Mouse (Mus musculus) neutrophil, adult 5-6 weeks (primary cell): Measurements from ENCODE around the gene Kcnip4. TPM values are rescaled to one million over a fixed set of nuclear protein-coding genes. Genes with fewer than 3 reads are reported as not detected.

ENCODE experiments used
- ATAC-seq: fragments of 151-379, 151-347 bp; 2 replicates; pipeline ENCODE4 v1.8.0; 2017; ENCODE audit warnings: mild to moderate bottlenecking, moderate TSS enrichment; ENCODE audit not compliant: insufficient number of reproducible peaks, poor library complexity, low FRiP score, severe bottlenecking; ENCODE audit errors: extremely low read depth
- total RNA-seq: library from RNA; stranded (forward); fragments of 200-1000 nt; gene quantifications from 2 replicates; pipeline ENCODE4 v1.2.3, GENCODE M21; 2017

The Kcnip4 gene
- total RNA-seq, 1 experiment from 2014 or later, result not detected

- ATAC-seq, result no peak
Observed at GRCm38 (mm10) chr5:49047960-49048359, 476.7 kb downstream of the Kcnip4 start.

DNA sequence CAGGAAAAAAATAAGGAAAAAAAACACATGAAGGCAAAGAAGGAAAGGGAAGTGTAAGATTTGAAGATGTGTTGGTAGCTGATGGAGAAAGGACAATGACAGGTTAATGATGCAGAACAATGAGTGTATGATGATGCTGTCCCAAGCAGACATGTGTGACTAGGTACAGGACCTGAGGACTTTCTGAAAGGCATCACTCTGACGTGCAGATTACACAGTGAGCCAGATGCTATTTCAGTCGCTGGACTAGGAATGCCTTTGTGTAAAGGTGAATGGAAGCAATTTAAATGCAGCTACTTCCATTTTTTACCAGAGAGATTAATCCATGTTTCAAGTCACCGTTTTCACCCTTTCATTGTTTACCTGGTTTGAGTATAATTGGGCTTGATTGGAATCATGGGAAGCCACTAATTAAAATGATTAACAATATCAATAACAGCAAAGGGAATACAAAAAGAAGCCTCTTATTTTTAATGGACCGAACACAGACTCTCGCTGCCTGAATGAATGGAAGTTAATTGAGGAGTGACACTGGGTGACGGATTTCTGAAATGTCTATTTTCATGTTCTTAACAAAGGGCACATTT lies 483.4 kb downstream of the Kcnip4 start:
- ATAC-seq, result no peak

- no peak for ATAC-seq
Observed at GRCm38 (mm10) chr5:48997359-48997758, 527.3 kb downstream of the Kcnip4 start.

DNA sequence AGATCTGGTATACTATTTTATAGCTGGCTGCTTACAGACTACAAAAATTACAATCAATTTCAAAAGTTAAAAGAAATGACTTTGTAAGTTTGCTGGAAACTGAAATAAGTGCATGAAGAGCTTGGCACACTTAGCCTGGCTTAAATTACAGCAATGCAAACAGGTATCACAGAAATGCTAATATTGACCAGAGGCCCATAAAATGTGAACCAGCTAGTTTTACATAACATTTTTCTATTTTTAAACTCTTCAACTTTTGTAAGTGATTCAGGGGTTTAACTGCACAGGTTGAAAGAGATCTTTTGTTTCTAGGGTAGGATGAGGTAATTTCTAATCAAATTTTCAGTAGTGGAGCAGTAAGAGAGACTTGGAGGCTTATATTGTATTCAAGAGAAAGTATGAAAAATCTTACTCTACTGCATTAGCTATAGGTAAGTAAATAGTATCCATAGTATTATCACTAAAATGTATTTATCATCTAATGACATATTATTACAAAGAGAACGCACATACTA lies 535.5 kb downstream of the Kcnip4 start:
- no peak for ATAC-seq

GRCm38 (mm10) chr5:48942378-48943088 lies 582.2 kb downstream of the Kcnip4 start:
- ATAC-seq, result no peak

- ATAC-seq, result no peak
Observed at GRCm38 (mm10) chr5:48931881-48932280, 592.8 kb downstream of the Kcnip4 start.

- no peak for ATAC-seq
Observed at GRCm38 (mm10) chr5:48890216-48890615, 634.5 kb downstream of the Kcnip4 start.

DNA sequence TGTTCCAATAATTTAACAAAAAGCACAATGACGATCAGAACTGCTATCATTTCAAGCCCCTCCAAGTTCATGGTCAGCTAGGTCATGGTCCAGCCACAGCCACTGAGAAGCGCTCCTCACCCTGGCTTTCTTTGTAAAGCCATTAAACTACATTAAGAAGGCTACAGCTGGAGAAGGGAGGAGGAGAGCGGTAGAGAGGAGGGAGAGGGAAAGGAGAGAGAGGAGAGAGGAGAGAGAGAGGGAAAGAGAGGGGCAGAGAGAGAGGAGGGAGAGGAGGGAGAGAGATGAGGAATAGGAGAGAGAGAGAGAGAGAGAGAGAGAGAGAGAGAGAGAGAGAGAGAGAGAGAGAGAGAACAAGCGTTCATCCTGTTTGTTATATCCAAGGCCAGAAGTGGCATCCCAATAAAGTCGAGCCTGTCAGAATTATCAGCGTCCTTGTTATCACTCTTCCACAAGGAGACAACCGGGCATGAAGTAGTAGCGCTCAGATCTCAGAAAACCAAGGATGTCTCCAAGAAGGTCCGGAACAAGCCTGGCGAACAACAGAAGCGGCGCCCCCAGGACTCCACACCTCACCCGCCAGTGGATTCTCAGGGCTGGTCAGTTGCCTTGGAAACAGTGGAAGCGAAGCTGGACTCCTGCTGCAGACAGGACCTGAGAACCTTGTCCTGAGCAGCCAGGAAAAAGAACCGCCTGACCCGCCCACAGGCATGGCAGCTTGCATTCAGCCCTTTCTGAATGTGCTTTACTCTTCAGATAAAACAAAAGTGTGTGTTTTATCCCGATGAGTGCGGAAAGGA lies 635.1 kb downstream of the Kcnip4 start:
- ATAC-seq, result no peak

DNA sequence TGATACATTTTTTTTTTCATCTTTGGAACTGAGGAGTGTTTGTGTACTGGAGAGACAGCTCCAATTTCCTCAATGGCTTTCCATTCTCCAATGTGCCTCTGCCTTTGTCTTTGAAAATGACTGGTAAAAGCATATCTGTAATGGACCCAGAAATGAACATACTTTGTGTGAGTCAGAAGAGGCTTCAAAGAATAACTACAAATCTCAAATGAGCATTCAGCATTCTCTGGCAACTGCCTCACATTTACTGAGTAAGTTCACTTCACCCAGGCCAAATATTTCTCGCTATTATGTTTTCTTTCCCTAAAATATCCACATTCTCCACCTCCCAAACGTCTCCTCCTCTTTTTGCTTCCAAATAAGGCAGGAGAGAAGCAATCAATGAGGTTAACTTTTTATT lies 646.6 kb downstream of the Kcnip4 start:
- ATAC-seq, result no peak

DNA sequence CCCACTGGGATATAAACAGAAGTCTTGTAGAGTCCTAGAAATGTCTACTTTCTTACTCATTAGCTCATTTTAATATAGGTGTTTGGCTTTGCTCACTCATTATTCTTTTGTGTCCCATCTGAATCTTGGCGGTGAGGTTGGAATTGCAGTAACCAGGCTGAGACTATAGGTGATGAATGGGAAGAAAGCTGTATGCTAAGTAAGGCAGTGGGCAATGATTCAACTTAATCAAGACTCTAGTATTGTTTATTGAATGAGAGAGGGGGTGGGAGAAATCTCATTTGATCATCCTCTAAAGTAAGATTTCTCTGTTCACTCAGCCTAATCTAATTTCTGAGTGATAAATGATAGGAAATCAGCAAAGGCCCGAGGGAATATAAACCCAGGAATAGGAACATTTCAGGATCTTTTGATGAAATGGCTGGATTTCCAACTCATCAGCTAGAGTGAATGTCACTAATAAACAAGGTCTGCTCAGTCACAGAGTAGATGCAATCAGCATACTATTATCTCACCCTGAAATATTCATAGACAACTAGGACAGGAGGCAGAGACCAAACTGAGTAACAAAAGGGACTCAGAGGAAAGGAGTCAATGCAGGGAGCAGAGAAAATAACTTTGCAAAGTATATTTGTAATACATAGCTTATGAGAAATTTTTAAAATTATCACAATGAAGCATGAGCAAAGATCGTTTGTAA lies 660.3 kb downstream of the Kcnip4 start:
- no peak for ATAC-seq

GRCm38 (mm10) chr5:48840971-48841370 lies 683.7 kb downstream of the Kcnip4 start:
- no peak for ATAC-seq

DNA sequence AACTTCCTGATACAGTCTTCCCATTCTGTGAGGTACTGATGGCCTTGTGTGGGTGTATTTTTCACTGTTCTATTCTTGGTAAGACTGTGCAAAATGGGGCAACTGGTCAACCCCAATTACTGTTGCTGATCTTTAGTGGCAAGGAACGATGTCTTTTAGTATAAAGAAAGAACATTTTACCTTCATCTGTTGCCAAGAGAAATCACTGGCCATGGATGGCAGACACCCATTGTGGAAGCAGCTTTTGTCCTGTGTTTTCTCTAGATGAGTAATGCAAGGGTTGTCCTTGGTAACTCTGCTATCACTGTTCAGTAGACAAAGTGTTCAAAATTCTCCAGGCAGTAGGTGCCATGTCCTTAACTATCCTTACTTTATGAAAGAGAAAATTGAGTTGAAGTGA lies 729.2 kb downstream of the Kcnip4 start:
- ATAC-seq, result no peak

DNA sequence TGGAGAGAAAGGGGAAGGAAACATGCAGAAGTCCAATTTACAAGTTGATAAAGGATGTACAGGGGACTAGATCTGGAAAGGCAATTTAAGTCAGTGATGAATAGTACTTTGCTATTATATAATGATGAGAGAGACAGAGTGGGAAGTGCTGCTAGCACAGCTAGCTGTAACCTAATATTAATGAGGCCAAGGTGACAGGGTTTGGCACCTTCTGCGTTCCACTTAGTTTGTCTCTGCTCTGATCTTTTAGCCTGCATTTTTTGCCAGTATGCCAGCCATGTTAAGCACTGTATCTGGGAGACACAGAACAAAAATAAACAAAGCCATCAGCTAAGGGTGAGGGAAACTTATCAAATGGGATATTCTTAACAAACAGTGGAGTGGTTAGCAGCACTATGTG lies 745.3 kb downstream of the Kcnip4 start:
- no peak for ATAC-seq

GRCm38 (mm10) chr5:48748613-48749012 lies 776.1 kb downstream of the Kcnip4 start:
- no peak for ATAC-seq

DNA sequence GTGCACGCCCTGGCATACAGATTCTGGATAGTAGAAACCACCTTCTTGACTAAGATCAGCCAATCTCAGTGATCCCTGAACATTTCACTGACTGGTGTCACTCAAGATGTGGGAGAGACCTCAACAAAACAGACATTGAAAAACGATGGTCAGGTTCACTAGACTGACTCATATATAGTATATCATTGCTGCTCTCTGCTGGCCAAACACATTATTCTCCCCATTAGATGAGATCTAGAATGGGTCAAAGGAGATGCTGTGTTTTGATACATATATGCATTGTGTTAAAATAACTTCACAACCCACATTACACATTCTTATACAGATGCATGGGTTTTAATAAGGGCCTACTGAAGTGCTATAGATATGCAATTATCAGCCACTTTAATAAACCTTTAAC lies 787.1 kb downstream of the Kcnip4 start:
- ATAC-seq, result no peak

- no peak for ATAC-seq
Observed at GRCm38 (mm10) chr5:48718166-48718565, 806.5 kb downstream of the Kcnip4 start.

GRCm38 (mm10) chr5:48705997-48706396 lies 818.7 kb downstream of the Kcnip4 start:
- ATAC-seq, result no peak

DNA sequence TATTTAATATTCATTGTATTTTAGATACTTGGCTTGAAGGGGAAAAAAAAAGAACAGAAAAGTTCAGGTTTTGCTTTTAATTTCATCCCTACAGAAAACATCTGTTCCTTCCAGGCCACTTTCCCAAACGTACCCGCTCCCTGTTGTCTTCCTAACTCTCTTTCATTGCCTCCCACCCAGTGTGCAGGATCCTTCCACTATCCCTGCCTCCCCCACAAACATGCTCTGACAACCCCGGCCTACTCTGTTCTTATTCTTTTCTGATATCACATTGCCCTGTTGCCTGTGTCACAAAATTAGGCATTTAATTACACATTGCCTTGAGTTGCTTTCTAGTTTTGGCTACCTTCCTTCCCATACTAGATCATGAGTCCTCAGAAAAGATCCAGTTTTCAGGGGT lies 837.6 kb downstream of the Kcnip4 start:
- ATAC-seq, result no peak
